Mouse (Mus musculus) ovary, postnatal 36 days (tissue): ENCODE data around the gene Olfr1419.
A peak's percentile ranks its signal among the peaks of the same experiment; 100 is the strongest.
"Not testable (repeated sequence)": the region's sequence is repeated elsewhere in the genome, so short reads cannot be mapped to it uniquely, and the experiment has no call there.

Experiments used
- DNase-seq: peaks from one replicate; pipeline ENCODE4 v3.0.0; 2022; ENCODE audit warnings: low spot score, mixed read lengths

The Olfr1419 gene

DNA sequence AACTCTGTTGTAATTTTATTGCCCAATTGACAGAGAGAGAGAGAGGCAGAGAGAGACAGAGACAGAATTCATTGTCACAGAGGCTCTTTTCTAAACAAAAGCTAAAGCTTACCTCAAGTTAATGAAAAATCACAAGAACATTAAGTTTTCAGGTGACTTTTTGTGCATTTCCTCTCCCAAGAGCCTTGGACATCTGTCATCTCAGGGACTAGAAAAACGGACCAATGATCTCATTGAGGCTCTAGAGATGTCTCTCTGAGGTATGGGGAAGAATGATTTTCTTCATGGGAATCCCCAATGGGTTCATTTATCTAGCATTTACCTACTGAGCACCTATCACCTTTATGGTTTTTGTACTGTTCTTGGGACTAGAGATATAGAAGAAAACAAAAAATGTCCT lies at the start of gene Olfr1419:
Gene Olfr1419 (minus strand): TSS at position 101 of the 400 bp plus-strand sequence.
- DNase-seq, result no peak

DNA sequence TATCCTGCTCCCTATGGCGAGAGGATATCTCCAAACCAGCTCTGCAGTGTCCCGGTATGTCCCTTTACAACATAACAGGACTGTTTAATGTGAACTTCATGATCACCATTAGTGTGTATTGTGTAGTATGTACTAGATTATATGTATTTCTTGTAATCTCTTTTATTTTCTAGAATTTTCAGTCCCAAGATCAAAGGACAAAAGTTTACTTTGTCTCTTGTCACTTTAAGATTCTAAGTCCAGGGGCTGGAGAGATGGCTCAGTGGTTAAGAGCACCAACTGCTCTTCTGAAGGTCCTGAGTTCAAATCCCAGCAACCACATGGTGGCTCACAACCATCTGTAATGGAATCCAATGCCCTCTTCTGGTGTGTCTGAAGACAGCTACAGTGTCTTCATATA lies 47.6 kb upstream of the Olfr1419 start:
- DNase-seq, result not testable (repeated sequence)

DNA sequence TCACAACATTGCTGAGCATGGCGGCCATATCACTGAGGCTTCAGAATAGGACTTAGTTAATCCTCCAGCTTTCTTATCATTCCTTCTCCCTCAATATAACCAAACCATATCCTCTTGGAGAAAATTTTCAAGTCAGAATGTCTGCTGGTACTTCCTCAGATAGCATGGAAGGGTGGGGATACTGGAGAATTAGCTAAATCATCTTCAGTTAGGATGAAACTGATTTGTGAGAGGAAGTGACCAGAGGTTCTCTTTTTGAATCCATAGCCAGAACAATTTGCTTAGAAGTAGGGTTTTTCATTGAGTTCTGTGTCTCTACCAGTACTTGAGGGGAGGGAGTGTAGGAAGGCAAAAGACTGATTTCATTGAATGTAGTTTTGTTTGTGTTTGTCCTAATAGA lies 47.2 kb upstream of the Olfr1419 start:
- DNase-seq, result no peak

DNA sequence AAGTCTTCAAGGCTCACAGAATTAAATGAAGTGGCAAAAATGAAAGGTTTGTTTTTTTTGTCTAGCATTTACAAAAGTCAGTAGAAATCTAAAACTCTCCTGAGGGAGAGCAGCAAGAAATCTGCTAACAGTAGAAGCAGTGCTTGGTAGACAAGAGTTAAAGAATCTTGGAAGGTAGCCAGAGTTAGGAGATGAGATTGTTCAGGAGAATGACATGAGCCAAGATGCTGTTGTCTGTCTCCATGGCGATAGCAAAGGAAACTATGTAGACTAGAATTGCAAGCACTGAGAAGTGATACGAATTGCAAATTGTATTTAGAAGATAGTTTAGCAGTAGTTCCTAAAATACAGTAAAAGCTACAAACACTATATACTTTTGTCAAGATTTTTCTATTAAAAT lies 40.9 kb upstream of the Olfr1419 start:
- no peak for DNase-seq

DNA sequence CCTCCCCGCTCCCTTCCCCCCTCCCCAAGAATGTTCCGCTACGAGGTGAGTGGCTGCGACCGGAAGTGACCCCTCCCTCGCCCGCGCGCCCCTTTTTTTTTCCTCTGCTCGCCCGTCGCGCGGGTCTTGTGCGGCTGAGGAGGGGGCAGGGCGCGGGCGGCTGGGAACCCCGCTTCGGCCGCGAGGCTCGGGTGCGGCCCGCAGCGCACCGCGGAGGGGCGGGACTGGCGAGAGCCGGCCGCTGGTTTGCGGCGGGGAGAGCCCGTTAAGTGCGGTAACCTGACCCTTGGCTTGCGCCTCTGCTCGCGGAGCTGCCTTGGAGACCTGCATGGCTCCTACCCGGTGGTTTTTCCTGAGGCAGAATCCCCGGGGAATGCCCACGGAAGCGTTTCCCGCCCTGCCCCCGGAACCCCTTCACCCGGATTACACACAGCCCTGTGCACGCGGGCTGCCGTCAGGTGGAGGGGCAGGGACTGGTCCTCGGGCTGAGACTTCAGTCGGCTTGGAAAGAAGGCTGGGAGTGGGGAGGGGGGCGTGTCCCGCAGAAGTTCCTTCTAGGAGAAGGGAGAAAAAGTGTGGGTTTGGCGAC lies 37.7 kb upstream of the Olfr1419 start:
- DNase-seq, result peak; percentile 64

DNA sequence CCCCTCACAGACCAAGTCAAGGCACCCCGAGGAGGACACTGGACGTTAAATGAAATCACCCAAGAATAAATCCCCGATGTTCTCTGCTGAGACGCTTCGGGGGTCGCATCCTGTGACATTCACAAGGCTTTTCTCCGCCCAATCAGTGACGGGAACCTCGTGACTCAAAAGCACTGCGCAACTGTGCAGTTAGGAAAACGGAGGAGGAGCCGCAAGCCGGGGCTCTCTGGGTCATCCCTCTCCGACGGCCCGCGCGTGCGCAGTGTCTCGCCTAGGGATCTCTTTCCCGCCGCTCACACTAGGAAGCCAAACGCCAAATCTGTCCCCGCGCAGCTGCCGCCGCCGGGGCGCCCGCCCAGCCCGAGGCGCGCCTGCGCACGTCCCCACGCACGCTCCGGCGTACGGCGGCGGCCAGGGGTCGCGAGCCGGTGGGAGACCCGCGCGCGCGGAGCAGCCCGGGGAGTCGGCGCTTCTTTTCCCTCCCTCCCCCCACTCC lies 37.2 kb upstream of the Olfr1419 start, which contains the start of gene Patl1:
Gene Patl1 (plus strand): TSS at position 363 of the 496 bp plus-strand sequence.
- DNase-seq, result peak; percentile 97

DNA sequence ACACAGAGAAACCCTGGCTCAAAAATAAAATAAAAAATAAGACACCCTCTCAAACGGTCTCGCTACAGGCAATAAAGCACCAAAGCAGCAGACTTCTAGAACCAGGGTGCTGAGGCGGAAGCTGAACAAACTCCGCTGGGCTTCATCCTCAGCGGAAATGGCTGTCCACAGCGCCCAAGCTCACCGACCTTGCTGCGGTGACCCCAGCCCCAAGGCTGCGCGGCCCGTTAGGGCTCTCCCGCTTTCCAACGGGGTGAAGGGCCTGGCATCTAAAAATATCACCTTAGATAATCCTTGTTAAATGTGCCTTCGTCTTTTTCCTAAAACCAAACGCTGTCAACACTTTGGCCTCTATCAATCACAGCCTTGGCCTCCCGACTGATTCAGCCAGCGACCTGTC lies 36.7 kb upstream of the Olfr1419 start:
- no peak for DNase-seq

DNA sequence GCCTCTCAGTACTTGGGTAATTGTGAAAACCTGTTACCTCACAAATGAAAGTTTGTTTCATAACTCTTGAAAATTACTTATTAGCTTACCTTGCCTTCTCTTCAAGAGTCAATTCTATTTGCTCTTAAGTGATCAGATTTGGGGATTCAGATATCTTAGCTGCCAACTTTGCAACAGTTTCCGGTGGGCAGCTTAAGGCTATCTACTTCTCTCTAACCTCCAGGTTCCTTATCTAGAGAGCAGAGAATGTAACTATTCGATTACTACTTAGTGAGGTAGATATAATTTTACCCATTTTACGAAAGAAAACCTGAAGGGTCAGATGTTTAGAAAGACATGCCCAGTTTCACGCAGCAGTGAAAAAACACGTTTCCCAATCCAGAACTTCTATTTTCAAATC lies 36.1 kb upstream of the Olfr1419 start:
- DNase-seq, result no peak

DNA sequence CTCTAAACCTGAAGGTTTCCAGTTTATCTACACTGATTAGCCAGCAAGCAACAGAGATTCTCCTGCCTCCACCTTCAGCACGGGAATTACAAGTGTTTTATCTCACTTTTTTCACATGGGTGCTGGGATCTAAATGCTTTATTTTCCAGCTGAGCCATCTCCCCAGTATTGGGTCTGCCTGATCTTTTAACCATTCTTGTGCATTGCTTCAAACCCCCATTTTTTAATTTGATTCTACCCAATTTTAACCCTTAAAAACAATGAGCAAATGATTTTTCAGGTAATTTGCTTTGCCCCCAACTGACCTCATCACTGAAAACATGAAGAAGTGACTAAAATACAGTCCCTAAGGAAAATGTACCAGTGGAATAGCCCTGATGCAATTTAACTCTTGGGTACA lies 11.4 kb upstream of the Olfr1419 start, which contains the start of gene Olfr1420:
Gene Olfr1420 (plus strand): TSS at position 301 of the 400 bp plus-strand sequence.
- no peak for DNase-seq

DNA sequence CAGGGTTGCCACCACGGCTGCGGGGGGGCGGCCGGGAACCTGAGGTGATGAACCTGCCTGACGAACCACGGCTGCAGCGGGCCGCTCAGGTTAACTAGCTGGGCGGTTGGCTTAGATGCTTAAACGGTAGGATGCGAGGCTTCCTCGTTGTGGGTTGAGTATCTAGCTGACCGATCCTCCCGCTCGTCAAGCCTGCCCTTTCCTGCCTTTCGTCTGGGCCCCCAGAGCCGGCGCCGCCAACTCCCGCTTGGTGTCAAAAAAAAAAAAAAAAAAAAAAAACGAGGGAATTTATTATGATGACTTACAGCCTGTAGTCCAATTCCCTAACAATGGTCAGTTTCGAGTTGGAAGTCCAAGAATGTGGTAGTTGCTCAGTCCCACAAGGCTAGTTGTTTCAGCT lies 3.5 kb upstream of the Olfr1419 start:
- DNase-seq, result not testable (repeated sequence)

DNA sequence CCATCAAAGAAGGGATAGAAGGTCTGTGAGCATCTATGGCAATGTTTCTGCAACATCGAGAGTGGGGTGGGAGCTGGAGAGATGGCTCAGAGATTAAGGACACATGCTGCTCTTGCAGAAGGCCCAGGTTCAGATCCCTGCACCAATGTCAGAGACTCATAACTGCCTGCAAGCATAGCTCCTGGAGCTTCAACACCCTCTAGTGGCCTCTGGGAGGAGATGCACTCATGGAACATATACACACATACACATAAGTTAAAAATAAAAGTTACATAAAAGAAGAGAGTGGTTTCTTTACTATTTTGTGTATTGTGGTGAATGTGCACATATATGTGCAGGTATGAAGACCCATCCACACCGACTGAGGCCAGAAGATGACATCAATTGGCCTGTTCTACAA lies 7.1 kb downstream of the Olfr1419 start:
- DNase-seq, result no peak

DNA sequence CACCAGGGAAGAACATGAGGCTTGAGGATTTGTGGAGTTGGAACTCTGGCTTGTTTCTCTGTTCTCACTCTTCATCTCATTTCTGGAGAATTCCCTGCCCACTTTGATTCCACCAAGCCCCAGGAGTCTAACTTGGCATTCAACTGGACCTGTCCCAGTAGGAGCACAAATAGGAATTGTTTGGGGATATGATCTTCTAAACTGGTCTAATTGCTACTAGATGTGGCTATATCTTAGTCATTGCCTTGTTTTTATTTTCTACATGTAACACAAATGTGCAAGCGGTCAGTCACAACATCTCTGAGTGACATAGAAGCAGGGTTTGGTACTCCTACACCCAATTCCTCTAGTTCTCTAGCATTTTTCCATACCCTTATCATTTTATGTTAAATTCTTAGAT lies 13.9 kb downstream of the Olfr1419 start, which contains the start of gene Olfr1418:
Gene Olfr1418 (minus strand): TSS at position 101 of the 400 bp plus-strand sequence.
- DNase-seq, result no peak

DNA sequence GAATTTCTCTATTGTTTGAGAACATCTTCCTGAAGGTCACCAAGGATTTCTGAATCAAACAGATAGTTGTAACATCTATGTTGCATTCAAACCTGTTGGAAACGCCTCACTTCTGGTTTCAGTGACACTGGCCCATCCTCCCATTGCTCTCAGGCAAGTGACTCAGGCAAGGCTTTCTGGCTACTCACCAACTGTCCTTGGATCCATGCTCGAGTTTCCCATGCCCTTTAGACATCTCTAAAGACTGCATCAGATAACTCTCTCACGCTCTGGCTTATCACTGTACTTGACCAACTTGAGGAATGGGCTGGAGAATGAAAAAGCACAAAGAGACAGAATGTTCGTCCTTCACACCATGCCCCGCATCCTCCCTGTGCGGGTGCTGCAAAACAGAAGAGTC lies 18.4 kb downstream of the Olfr1419 start:
- DNase-seq, result no peak

DNA sequence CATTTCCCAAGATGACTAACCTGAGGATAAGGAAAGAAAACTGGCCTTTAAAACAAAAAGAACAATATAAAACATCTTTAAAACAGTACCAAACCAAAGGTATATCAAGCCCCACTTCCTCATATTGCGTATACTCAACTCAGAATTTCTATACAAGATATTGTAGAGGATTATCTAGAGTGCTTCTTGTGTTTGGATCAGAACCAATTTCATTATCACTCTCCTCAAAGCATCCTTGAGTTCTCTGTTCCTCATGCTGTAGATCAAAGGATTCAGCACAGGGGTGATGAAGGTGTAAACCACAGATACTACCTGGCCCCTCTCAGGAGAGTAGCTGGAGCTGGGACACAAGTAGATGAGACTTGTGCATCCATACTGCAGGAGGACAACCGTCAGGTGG lies 20.1 kb downstream of the Olfr1419 start:
- no peak for DNase-seq

DNA sequence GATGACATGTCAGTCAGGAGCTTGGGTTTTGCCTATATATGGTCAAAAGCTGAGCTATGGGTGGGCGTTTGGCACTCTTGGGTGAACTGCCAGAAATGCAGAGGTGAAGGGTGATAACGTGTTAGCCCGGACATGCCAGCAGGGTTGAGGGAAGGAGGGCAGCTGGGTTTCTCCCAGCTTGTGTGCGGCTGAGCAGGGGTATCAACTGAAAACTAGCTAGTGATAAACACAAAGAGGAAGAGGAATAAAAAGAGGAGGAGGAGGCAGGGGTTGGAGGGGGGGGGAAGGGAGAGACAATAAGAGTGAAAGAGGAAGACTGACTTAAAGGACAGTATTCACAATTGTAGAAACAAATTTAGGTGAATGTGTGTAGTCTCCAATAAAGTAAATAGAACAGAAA lies 22.3 kb downstream of the Olfr1419 start:
- DNase-seq, result no peak

DNA sequence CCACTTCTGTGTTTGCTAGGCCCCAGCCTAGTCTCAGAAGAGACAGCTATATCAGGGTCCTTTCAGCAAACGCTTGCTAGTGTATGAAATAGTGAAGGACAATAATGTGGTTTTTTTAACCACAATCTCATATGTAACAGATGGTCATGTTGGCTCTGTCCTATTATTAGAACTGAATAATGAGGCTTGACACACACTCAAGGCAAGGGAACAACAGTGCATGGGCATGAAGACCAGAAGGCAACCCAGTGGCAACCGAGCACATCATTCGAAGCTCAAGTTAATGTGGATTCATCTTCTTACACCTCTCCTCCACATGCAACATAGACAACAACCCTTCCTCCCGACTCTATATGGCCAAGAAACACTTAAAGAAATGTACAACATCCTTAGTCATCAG lies 28.6 kb downstream of the Olfr1419 start:
- no peak for DNase-seq

DNA sequence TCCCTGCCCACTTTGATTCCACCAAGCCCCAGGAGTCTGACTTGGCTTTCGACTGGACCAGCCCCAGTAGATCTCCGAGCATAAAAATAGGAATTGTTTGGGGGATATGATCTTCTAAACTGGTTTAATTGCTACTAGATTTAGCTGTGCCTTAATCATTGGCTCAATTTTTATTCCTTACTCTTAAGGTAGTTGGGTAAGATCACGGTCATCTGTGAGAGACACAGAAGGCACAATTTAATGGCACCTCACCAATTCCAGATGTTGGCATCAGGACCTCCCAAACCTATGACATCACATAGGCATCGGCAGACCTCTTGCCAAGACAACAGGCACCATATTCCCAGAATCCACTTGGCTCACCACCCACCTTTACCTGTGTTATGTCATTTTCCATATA lies 35.8 kb downstream of the Olfr1419 start, which contains the start of gene Olfr1417:
Gene Olfr1417 (minus strand): TSS at position 101 of the 400 bp plus-strand sequence.
- DNase-seq, result no peak

DNA sequence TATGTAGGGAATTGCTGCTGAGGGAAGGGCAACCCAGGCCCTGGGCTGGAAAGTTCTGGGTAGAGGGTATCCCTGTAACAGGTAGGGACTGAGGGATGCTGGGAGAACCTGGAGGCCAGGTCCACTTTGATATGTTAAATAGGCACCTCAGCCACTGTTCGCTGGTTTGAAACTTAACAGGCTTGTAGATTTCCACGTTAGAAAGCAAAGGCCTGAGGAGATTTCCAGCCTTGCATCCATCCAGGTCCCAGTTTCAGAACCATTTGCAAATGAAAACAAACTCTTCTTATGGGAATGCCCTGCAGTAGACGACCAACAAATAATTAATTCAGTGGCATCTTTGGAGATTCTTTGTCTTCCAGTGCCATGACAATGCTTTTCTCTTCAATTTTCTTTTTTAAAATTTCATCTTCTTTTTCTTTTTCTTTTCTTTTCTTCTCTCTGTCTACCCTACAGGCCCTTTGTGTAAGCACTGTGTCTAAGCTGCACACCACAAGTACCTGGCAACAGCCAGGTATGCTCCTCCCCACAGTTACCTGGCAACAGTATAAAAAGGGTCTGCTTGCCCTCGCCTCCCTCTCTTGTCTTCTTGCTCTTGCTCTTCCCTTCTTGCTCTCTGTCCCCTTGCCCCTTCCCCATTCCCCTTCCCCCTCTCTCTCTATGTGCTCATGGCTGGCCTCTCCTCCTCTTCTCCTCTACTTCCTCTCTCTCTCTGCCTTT lies 51.4 kb downstream of the Olfr1419 start:
- DNase-seq, result no peak

DNA sequence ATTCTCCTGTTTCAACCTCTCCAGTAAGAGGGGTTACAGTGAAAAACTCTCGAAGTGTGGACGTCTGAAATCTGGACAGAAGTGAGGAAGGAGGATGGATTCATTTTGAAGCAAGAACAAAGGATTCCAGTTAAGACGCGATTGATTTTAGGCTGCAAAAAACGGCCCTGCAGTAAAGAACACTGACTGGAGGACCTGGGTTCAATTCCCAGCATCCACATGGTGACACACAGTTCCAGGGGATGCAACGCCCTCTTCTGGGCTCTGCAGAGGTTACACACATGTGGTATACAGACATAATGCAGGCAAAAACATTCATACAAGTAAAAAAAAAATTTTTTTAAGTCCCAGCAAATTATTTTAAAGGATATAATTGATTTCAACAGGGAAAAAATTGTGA lies 54.7 kb downstream of the Olfr1419 start:
- no peak for DNase-seq

DNA sequence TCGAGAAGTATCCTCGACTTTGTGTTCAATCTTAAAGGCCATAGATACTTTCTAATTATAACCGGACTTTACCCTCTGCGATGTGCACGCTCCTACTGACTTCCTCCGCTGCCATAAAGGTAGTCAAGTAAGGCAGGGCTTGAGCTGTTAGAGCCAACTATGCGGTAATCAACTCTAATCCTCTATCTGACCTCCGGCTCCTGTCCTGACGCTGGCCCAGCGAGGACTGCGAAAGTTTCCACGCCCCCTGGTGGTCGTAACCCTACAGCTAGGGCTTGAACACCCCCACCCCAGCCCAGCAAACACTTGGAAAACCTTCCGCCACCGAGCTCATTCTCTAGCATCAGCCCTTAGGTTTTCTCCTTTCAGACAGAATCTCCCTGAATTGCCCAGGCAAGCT lies 55.1 kb downstream of the Olfr1419 start:
- peak; percentile 75 for DNase-seq

DNA sequence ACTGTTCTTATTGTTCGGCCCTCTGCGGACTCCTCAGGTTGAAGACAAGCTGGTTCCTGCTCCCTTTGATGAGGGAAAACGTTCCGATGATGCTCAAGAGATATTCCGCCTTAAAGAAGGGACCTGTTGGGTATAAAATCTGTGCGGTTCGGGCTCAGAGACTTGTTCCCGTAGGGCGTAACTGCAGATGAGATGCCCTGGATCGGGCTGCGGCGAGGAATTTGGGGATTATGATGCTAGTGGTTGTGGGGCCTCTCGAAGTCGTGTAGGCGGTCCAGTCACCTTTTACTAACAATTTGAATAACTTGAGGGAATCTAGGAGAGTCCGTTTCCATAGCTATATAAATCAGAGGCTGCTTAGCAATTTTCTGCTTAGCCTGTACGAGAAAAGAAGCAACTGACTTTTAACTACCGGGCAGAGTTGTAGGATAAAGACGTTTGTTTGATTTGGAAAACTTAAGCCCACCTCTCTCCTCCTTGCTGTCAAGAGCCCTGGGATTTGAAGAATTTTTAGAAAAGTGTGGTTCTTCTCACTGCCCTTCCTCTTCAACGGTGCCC lies 55.7 kb downstream of the Olfr1419 start, which contains the start of gene Stx3:
Gene Stx3 (minus strand): TSS at position 261 of the 558 bp plus-strand sequence.
- DNase-seq, result no peak
